Mouse (Mus musculus): ENCODE measurements at regions not wholly inside any gene's neighbourhood (a gene's known extent, or its start where the extent isn't known, plus 50 kb on each side); places are given as distances from the start of the nearest gene placed in this dataset.

DNA sequence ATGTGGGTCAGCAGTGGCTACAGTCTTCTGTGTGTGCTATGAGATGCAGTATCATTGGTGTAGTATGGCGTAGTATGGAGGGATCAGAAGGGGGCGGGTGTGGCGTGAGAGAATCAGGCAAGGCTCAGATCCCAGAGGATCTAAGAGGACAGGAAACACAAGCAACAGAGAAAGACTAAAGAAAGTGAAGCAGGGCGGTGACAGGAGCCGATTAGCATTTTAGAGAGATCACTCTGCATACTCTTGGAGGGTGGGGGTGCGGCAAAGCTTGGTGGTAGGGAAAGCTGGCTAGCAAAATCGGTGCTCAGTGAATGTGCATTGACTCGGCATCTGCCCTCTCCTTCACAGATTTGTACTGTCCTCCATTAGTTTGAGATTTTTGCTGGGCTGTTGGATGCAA lies 93.1 kb upstream of the Mphosph6 start:
- DNase-seq (ENCODE audit: low spot score), result no peak

DNA sequence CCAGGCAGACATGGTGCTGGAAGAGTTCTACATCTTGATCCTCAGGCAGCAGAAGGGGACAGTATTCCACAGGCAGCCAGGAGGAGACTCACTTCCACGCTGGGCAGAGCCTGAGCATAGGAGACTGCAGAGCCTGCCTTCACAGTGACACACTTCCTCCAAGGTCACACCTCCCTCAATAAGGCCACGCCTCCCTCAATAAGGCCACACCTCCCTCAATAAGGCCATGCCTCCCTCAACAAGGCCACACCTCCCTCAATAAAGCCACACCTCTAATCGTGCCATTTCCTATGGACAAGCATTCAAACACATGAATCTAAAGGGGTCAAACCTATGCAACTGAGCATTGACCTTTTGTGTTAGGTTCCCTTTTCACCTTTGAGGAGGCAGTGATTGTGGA lies 88.5 kb upstream of the Mphosph6 start:
- no peak for DNase-seq (ENCODE audit: low spot score)

DNA sequence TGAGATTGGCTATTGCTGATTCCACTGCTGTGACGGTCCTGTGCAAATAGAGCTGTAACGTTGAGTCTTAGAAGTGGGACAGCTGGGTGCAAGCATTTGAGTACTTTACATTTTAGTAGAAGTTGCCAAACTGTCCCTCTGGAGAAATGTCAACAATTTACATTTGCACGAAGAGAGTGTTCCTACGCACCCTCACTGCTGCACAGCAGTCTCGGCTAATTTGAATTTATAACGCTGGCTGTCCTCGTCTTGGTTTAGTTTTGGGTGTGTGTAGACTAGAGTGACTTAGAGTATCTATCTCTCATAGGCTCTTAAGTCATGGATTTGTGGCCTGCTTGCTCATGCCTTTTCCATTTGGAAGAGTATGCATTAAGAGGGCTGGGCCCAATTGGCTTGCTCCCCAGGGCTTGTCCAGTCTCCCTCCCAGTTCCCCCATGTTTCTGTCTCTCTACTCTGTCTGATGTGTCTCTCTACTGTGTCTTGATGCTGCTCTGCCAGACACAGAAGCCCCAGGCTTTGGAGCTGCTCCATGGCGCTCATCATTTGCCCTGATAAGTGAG lies 79.8 kb upstream of the Mphosph6 start:
- DNase-seq (ENCODE audit: low spot score), result no peak

DNA sequence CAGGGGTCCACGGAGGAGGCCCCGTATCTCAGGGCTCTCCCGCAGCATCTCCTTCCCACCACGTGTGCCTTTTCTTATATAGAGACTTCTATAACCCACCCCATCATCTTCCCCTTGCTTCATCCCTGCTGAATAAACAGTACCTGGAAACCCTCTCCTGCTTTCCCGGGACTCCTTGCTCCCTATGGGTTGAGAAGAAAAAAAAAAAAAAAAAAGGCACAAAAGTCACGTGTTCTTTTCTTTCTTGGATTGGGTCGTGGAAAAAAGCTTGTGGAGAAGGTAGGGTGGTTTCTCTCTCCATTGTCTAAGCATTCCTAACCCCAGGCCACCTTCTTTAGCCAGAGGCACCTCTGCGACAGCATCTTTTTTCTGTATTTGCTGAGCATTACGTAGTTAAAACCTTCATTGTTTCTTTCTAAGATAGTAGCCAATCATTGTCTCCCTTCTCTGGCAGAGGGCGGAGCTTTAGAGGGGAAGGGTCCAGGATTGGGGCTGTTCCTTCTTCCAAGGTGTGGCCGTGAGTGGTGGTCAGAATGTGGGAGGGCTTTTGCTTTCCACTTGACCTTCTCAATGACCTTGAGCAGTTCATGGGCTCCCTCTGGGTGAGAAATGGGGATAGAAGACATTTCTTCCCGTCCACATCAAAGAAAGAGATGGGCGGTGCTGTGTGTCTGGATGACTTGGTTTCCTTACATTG lies 78.7 kb upstream of the Mphosph6 start:
- no peak for DNase-seq (ENCODE audit: low spot score)

DNA sequence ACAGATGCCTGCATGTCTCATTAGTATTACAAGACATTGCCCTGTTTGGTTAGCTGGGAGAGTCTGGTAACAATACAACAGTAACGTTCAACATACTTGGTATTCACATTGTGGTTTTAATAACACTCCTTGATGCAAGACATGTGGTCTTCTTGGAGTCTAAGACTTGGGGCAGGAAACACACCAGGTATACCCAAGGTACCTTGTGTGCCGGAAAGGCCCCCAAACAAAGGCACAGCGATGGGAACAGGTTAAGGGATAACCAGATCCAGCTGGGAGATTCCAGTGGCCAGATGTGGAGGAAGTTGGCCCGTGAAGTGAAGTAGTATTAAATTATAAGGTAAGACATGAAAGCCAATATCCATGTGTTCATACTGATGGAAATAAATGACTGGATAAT lies 71.9 kb upstream of the Mphosph6 start:
- no peak for DNase-seq (ENCODE audit: low spot score)

DNA sequence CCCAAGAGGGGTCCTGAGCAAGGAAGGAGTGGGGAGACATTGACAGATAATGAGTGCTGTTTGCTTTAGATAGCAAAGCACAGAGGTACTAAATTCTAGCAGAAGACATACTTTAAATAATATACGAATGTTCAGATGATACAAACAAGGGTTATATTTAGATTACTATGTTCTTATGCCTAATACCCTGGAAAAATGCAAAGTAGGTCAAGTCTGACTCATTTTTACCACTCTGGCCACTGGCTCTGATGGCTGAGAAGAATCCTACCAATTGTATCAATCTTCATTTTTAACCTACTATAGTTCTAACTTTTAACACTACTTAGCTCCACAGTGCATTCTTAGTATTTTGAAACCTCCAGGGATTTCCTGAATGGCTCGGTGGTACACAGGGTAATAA lies 65.4 kb upstream of the Mphosph6 start:
- DNase-seq (ENCODE audit: low spot score), result no peak

DNA sequence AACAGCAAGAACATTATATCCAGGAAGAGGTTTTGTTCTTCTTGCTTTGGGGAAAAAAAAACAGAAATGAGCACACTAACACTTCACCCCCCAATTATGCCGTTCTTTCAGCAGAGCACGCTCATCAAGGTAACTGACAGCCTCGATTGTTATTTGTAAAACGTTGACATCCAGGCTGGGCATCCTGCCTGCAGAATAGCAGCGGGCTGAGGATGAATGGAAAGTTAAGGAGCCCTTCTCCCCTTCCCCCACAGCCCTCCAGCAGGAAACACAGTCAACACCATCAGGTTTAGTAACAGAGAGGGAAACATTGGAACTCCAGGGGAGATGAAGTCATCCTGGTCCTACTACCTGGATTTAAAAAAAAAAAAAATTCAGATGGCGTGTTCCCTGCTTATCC lies 63.3 kb upstream of the Mphosph6 start:
- DNase-seq (ENCODE audit: low spot score), result no peak

DNA sequence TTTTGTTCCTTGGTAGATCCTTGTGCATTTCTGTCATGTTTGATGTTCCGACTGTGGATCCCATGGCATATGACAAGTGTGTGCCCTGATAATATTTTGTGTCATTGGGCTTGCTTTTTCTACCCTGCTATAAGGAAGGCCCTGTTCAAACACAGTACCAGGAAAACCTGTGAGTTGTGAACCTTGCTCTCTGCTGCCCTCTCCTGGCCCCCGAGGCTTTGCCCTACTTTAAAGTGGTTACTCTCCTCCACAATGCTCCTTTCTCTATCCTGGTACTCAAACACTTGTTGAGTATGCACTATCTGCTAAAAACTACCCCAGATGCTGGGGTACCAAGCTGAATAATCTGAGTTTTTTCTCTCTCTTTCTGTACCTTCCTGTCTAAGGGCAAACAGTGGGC lies 62.1 kb upstream of the Mphosph6 start:
- peak; percentile 40 for DNase-seq (ENCODE audit: low spot score)

DNA sequence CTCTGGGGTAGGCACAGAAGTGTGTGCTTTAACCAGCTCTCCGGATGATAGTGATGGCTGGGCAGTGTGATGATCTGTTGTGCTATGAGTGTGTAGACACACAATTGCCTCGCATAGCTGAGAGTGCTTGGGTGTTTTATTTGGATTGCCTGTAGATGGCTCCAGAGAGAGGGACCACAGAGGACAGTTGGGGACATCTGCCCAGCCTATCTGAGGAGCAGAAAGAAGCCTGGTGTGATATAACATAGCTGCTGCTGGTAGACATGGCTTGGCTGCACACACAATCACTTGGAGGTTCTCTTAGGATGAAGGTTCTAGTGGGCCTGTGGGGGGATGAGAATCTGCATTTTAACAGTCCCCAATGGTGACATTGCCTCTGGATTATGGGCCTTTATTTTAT lies 60.6 kb upstream of the Mphosph6 start:
- no peak for DNase-seq (ENCODE audit: low spot score)

DNA sequence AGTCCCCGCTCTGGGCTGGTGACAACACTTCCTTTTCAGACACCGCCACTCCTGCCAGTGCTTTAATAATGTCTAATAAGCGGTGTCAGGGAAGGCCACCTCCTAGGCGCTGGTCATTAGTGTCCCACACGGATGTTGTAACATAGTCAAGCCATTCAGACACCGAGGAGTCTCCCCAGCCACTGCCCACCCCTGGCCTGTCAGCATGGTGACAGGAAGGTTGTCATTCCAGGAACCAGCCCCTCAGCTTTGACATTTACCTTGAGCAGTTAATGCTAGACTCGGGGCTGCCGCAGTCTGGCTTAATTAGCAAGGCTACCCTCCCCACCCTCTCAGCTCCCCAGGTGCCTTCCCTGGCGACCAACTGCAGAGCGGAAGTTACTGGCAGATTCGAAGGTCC lies 58.0 kb upstream of the Mphosph6 start:
- no peak for DNase-seq (ENCODE audit: low spot score)

DNA sequence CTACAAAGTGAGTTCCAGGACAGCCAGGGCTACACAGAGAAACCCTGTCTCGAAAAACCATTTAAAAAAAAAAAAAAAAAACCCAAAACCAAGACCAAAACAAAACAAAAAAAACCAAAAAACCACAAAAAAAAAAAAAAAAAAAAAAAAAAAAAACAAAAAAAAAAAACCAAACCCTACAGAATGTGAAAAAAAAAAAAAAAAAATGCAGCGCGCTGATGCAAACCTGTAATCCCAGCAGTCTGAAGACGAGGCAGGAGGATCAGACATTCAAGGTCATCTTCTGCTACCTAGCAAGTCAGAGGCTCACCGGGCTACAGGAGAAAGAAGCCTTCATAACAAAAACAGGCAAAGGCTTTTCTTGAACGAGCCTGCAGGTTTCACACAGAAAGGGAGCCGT lies 57.4 kb upstream of the Mphosph6 start:
- no peak for DNase-seq (ENCODE audit: low spot score)

DNA sequence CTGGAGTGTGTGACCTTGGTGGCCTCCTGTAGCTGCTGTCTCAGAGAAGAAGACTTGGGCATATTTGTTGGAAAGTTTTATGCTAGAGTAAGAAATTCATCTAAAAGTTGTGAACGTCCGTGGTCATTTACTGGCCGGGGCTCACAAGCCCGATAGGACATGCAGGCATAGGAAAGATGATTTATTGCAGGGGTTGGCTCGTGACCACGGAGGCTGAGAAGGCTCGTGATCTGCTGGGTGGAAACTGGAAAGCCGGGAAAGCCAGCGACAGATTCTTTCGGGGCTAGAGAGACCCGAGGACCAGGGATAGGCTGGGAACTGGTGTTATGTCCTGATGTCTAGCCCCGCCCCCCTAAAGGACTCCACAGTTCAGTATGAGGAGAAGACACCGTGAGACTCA lies 54.4 kb upstream of the Mphosph6 start:
- DNase-seq (ENCODE audit: low spot score), result no peak

DNA sequence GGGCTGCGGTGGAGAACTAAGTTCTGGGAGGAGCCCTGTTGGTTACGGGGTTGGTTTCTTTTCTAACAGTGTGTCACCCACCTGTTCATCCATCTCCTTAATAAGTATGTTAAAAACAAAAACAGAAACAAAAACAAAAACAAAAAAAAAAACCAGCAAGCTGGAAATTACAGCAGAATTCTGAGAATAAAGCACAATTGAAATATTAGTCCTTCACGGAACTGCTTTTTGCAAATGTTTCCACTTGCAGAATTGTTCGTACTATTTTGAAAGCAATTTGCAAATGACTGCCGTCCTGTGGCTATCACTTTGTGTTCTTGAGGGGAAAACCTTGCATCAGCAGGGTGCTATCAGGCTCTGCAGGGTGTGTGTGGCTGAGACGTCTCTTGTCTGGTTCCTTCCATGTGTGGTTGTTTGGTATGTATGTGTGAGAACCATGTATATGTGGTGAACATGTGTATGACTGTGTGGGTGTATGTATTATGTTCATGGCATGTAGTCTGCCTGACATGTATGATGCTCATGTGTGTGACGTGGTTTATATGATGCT lies 53.3 kb upstream of the Mphosph6 start:
- DNase-seq (ENCODE audit: low spot score), result no peak

DNA sequence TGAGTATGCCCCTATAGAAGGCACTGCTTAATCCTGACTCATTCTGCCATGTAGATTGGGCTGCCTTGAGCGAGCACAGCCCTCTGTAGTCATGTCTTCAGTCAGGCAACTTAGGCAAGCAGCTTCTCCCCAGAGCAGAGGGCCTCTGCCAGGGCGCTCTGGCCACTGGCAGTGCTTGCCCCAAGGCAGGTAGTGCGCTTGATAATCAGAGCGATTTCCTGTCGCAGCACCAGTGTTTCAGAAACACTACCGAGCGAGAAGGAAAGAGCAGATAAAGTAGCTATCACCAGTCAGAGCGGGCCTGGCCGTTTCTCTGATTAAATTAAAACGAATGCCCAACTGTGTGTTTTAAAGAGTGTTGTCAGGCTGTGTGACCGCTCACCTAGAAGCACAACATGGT lies 52.6 kb upstream of the Mphosph6 start:
- DNase-seq (ENCODE audit: low spot score), result no peak

DNA sequence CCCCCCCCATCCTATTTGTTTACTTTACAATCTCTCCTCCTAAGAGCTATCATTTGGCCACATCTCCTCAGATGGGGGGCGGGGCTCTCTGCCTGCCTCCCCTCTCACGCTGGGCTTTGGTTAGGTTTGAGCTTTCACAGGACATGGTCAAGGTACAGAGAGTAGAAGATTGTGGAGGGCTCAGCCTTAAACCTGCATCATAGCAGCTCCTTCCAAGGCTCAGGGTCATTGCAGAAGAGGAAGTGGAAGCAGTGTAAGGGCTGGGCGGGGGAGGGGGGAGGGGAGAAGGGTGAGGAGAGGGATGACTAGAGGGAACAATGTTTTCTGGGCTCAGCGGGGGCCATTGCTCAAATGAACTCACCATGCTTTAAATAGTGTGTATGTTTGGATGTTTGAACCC lies 51.7 kb upstream of the Mphosph6 start:
- peak; percentile 9 for DNase-seq (ENCODE audit: low spot score)

DNA sequence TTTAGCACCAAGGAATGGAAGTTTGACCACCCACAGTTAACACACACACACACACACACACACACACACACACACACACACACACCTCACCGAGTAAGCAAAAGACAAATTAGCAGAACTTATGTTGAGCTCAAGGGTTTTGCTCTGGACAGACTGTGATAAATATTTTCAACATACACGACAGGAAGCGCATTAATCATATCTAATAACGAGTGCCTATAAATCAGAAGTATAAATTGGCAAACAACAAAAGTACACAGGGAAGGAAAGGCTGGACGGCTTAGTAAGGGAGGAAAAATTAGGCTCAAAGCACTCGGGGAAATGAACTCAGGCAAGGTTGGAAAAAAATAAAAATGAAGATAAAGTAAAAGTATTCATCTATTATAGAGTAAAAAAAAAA lies 50.8 kb upstream of the Mphosph6 start:
- no peak for DNase-seq (ENCODE audit: low spot score)

Measured in yolk sac, embryonic 10.5 days (tissue).